Mouse (Mus musculus) cerebellum, postnatal 25 days (tissue): Measurements from ENCODE around the gene Fbl.
"Not testable (repeated sequence)": the region's sequence is repeated elsewhere in the genome, so short reads cannot be mapped to it uniquely, and the experiment has no call there.

Experiments used
- DNase-seq, 2 experiments: peaks; one replicate each; pipeline ENCODE4 v3.0.0; 2021; ENCODE audit warnings: mixed read lengths in 2 of 2

The Fbl gene

DNA sequence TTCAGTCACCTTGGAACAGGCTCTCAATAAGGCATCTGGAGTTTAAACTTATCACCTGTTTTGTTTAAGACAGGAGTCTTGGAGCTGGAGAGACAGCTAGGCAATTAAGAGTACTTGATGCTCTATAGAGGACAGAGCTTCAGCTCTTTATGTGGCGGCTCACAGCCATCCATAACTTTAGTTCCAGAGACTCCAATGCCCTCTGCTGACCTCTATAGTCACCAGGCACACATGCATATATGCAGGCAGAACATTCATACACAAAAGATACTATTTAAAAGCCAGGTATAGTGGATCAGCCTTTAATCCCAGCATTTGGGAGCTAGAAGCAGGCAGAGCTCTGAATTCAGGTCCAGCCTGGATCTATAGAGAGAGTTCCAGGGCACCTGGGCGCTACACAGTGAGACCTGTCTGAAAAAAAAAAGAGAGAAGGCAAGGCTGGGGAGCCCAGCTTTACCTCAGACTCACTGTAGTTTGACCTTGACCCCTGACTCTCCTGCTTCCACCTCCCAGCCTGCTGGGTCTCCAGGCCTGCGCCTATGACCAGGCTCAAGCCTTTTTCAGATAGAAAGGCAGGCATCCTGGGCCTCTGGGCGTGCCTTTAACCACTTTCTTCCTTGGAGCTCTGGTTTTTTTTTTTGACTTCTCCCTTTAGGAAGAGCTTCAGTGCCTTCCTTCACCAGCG, 26.0 kb downstream of the Fbl start:
- no peak for DNase-seq

DNA sequence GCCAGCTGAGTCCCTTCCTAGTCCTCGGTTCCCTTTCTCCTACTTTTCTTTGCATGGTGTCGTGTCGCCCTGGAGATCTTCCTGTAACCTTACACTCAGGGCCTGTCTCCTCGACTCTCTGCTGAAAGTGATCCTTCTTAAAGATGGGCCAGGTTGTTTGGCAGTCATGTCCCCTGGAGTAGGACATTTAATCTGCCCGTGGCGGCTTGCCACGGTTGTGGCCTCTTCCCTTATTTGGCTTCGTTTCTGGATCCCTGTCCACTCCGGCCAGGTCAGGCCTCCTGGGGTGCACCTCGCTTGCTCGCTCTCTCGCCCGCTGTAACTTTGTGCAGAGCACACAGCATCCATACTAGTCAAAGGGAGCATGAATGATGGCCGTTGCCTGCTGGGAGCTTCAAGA, 27.0 kb downstream of the Fbl start:
- peak; percentile 37 to 63 for DNase-seq

DNA sequence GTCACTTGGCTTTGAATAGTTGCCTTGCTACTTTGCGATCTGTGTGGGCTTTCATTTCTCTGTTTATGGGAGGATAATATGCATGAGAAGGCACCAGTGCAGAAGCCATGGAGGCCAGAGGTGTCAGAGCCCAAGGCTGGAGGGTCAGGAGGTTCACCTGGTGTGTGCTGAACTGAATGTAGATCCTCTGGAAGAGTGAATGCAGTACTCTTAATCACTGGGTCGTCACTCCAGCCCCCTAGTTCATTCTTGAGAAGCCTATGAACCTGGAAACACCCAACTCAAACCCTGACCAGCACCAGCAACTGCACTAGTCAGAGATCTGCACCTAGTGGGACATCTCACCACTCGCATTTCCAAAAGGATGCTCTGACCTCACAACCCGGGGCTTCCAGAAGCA, 29.5 kb downstream of the Fbl start:
- no peak for DNase-seq

DNA sequence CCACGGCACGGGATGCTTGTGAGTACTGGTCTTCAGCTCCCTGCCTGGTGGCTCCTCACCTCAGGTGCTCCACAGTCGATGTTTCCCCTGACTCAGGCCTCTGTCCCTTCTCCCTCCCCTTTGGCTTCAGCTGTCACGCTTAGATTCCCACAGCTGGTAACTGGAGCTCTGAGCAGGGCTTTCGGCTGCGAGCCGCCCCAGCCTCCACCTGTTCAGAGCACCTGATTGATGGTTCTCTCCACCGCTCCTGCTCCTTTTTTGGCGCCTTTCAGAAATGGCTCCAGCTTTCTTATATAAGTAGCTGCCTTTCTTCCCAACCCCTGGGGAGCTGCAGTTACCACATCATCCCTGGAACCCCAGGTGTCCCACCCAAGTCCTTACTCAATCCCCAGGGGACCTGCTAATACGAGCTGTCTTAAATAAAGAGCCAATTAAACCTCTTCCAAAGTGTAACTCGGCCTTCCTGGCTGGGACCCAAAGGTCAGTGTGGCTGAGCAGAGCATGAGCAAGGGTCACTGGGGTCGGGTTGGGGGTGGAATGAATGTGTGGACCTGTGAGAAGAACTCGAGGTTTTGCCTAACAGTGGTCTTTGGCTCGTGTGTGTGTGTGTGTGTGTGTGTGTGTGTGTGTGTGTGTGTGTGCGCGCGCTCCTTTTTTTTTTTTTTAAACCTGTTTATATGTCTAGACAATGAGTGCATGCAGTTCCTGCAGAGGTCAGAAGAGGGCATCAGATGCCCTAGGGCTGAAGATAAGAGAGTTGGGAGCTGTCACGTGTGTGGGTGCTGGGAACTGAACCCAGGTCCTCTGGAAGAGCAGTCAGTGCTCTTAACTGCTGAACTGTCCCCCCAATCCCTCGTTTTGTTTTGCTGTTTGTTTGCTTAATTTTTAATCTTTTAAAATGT, 33.9 kb downstream of the Fbl start:
- no peak for DNase-seq

DNA sequence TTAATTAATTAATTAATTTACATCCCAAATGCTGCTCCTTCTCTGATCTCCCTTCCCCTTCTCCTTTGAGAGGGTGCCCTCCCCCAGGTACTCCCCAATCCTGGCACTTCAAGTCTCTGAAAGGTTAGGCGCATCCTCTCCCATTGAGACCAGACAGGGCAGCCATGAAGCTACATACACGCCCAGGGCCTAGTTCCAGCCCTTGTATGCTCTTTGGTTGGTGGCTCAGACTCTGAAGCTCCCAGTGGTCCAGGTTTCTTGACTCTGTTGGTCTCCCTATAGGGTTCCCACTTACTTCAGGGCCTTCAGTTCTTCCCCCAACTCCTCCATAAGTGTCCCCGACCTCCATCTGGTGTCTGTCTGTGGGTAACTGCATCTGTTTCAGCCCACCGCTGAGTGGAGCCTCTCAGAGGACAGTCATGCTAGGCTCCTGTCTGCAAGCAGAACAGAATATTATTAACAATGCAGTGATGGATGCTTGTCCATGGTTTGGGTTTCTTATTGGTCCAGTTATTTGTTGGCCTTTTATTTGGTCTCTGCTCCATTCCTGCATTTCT, 36.6 kb downstream of the Fbl start:
- DNase-seq, result no peak

DNA sequence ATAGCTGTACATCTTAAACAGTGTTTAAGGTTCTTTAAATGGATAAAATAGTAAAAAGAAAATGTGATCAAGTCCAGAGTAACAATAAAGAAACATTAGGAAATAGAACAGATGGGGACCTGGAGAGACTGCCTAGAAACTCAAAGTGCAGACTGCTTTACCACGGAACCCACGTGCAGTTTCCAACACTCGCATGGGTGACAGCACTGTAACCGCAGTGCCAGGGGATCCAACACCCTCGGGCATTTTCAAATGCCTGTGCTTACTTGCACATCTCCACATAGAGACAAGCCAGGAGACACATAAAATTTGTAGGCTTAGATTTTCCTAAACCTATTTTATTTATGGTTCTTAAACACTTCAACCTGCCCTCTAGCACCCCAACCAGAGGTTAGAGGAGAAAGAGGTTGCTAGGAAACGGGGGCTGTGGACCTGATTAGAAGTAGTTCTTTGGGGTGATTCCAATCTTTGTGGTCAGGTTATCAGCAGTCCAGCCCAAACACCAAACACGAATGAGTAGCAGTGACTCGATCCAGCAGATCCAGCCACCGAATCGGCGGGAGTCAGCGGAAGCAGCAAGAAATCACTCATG, 39.0 kb downstream of the Fbl start:
- no peak for DNase-seq

DNA sequence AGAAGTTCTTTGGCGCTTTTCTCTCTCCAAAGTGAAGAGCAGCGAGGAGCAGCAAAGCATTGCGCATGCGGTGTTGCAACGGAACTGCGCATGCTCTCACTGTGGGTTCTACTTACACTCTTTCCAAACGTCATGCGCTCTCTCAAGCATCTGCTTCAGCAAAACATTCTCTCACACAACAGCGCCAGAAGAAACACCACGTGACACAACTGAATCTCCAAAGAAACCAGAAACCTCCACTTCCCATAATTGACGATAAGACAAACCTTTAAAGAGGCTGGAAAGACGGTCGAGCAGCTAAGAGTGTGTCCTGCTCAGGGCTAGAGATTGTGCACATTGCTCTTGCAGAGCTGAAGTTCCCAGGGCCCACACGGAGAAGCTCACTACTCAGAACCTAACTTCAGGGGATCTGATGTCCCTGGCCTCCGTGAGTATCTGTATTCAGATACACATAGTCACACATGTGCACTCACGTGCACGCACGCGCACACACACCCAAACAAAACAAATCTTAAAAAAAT, 39.5 kb downstream of the Fbl start:
- DNase-seq, result peak; percentile 59 to 77

DNA sequence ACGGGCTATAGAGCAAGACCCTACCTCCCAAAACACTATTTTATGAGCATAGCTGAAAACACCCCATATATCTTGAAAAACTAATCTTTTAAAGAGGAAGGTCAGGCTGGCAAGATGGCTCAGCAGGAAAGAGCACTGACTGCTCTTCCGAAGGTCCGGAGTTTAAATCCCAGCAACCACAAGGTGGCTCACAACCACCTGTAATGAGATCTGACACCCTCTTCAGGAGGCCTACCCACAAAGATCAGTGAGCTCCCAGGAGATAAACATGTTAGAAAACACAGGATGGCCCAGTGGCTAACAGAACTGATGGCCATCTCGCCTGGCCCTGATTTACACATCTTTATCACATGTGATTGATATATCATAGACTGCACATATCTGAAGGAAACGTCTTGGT, 41.2 kb downstream of the Fbl start:
- DNase-seq, result no peak

DNA sequence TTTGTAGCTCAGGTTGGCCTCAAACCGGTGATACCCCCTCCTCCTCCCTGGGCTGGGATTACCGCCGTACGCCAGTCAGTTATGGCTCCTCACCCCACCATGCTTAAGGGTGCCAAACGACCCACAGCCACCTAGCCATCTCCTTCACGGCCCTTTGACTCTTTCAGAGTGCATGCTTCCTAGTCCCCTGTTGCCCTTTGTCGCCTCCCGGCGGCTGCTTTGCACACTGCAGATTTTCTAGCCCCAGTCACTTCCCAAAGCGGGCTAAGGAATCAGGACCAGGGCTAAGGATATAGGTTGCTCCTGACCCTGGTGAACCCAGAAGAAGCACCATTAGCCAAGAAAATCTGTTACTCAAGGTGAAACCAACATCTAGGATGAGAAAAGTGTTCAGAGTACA, 44.6 kb downstream of the Fbl start:
- DNase-seq, result peak; percentile 79 to 88

DNA sequence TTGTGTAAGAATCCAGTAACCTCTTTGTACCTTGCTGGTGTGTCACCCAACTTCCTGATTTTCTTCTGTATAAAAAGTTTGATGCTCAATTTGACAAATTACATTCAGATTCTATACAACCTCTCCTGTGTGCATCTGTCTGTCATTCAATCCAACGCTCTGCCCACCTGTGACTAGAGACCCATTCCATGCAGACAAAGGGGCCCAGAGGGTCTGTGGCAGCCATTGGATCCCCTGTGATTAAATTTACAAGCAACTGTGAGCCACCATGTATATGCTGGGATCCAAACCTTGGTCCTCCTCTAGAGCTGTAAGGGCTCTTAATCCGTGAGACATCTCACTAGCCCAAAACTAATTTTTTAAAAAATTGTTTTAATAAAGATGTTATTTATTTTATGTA, 46.4 kb downstream of the Fbl start:
- DNase-seq, result not testable (repeated sequence)

DNA sequence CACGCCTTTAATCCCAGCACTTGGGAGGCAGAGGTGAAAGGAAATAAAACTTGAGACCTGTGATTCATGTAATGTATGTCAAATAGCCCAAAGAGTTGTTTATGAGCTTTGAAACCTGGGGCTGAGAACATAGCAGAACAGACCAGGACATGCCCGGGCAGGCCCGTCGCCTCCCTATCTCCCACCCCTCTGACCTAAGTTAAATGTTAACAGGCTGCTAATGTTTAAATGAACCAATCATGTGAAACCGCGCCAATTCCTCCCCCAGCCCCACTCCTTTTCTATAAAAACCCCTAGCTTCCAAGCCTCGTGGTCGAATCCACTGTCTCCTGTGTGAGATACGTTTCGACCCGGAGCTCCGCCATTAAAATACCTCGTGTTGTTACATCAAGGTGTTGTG, 48.3 kb downstream of the Fbl start:
- not testable (repeated sequence) for DNase-seq

DNA sequence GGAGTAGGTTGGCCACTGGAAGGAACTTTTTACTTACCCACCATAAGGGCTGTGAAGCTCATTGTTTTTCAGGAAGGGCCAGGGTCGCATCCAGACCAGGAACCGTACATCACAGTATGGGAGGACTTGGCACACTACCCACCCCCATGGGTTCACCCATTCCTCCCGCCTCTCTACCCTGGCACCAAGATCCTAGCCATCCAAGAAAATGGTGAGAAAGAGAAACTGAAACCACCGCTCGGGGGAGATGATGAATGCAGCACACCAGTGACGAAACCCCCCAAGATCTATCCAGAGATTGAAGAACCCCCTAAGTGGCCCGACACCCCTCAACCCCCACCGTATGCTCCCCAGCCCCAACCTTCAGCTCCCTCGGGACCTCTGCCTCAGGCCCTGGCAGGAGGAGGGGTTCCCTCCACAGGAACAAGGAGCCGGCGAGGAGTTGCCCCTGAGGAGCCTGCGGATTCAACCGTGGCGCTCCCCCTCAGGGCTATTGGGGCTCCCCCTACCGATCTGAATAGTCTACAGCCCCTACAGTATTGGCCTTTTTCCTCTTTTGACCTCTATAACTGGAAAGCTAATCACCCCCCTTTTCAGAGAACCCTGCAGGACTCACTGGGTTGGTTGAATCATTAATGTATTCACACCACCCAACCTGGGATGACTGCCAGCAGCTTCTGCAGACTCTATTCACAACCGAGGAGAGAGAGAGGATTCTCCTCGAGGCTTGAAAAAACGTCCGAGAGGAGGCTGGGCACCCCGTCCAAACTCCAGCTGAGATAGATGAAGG, 49.6 kb downstream of the Fbl start:
- DNase-seq, result peak; percentile 8 to 62

DNA sequence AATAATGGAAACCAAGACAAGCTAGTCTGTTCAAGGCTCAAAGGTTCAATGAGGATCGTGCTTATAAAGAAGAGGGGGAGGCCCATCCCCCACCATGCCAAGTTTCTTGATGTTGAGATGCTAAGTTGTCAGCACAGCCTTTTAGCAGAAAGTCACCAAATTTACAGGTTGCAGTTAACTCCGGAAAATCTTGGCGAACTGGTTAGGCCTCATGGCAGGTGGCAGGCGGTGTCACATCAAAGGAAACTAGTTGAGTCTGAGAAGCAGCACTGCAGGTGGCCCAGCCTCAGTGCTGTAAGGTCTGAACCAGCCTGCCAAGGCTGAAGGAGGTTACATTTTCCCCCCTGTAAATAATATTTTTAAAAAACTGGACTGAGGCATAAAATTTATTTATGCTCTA, 57.3 kb downstream of the Fbl start:
- DNase-seq, result not testable (repeated sequence)

DNA sequence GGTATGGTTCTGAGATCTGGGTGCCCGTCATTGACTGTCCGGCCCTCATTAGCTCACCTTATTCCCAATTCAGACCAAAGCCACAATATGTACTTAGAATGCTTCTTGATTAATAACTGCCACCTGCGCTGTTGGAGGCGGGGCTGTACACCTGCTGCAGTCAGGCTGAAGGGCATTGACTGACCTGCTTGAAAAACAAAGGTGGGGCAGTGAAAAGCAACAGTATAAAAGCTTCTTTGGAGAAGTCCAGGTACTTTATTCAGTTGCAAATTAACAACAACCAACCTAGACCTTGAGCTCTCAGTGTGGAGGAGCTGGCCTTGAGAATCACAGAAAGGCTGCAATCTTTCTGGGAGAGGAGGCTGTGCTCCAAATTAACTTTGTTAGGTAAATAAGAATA, 57.9 kb downstream of the Fbl start:
- DNase-seq, result not testable (repeated sequence)
